Mouse (Mus musculus) forebrain, embryonic 14.5 days (tissue): ENCODE measurements around the gene Trim27. TPM values are rescaled to one million over a fixed set of nuclear protein-coding genes. Genes with fewer than 3 reads are reported as not detected.

ENCODE experiments used
- ATAC-seq: fragments of 200-750 bp; cut with Nextera tagmentation; 2 replicates; pipeline ENCODE4 v1.8.0; 2017; ENCODE audit warnings: mild to moderate bottlenecking, moderate library complexity
- DNase-seq: peaks from one replicate; pipeline ENCODE4 v3.0.0-alpha.2; 2015; ENCODE audit warnings: low spot score
- H3K27ac ChIP-seq: fragments of 300-500 bp; sonication (generic); 2 replicates; pipeline ENCODE4 v1.5.1; 2014; ENCODE audit warnings: low read depth, mild to moderate bottlenecking, control low read depth, low read length, moderate library complexity
- H3K27me3 ChIP-seq: fragments of 300-500 bp; sonication (generic); replicated peaks from 2 replicates; pipeline ENCODE4 v1.6.1; 2014; ENCODE audit warnings: low read length, control low read depth, mixed read lengths; ENCODE audit not compliant: control insufficient read depth, insufficient read depth
- H3K36me3 ChIP-seq: fragments of 300-500 bp; sonication (generic); 2 replicates; pipeline ENCODE4 v1.6.1; 2014; ENCODE audit warnings: low read length, control low read depth; ENCODE audit not compliant: control insufficient read depth, insufficient read depth
- H3K4me1 ChIP-seq: fragments of 300-500 bp; sonication (generic); 2 replicates; pipeline ENCODE4 v1.6.1; 2014; ENCODE audit warnings: antibody characterized with exemption, low read length, control low read depth; ENCODE audit not compliant: control insufficient read depth, insufficient read depth
- H3K4me2 ChIP-seq: fragments of 300-500 bp; sonication (generic); 2 replicates; pipeline ENCODE4 v1.6.1; 2014; ENCODE audit warnings: mild to moderate bottlenecking, control low read depth, low read length
- H3K4me3 ChIP-seq: fragments of 300-500 bp; sonication (generic); 2 replicates; pipeline ENCODE4 v1.5.1; 2014; ENCODE audit warnings: low read depth, low read length, control low read depth
- H3K9ac ChIP-seq: fragments of 300-500 bp; sonication (generic); 2 replicates; pipeline ENCODE4 v1.6.1; 2014; ENCODE audit warnings: mild to moderate bottlenecking, low read length, control low read depth, moderate library complexity
- H3K9me3 ChIP-seq: fragments of 300-500 bp; sonication (generic); replicated peaks from 2 replicates; pipeline ENCODE4 v1.6.1; 2016; ENCODE audit warnings: low read length, control low read depth, mixed read lengths; ENCODE audit not compliant: control insufficient read depth
- WGBS: fragments of 180-500 bp; shearing (Covaris S2); extraction: QIAGEN DNeasy Blood & Tissue Kit; methylation state at CpG from one replicate; pipeline ENCODE4 v1.1.7; 2014; 5-methylcytosine and 5-hydroxymethylcytosine counted together
- polyA plus RNA-seq: library from polyadenylated mRNA; unstranded; fragments of >200 nt; fragmentation: Nextera tagmentation; extraction: Ambion mirVana; gene quantifications from 2 replicates; pipeline ENCODE4 v1.2.1, GENCODE M21; 2014

The Trim27 gene
- polyA plus RNA-seq, 1 experiment from 2014 or later, result 82.3 TPM

DNA sequence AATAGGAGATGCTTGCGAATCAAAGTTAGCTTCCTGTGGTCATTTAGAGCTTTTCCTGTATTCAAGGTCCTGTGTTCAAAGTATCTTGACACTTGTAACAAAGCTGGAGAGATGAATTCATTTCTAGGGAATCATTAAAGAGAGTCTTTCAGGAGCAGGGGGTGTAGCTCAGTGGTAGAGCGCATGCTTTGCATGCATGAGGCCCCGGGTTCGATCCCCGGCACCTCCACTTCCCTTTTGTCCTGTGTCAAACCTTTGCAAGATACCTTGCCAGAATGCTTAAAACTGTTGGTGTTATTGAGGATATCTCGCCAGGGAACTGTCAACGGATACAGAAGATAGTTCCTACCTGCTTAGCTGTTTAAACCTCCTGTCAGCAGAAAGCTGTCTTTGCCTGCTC is 61.5 kb downstream of the Trim27 start:
- Histone ChIP-seq H3K4me1 (no peaks in the 10 kb centered on the region), H3K36me3 (no peaks in the 10 kb centered on the region), H3K27ac (no peak overlapping the region), H3K9ac (no peak overlapping the region), H3K27me3 (peaks cover 11% of the 10 kb centered on the region), H3K4me3 (no peak overlapping the region), H3K4me2 (no peak overlapping the region), H3K9me3 (no peaks in the 10 kb centered on the region)
- WGBS, result 5% methylated on average over 7 of the region's 7 CpGs
- peak; percentile 18 for DNase-seq
- ATAC-seq, result no peak

DNA sequence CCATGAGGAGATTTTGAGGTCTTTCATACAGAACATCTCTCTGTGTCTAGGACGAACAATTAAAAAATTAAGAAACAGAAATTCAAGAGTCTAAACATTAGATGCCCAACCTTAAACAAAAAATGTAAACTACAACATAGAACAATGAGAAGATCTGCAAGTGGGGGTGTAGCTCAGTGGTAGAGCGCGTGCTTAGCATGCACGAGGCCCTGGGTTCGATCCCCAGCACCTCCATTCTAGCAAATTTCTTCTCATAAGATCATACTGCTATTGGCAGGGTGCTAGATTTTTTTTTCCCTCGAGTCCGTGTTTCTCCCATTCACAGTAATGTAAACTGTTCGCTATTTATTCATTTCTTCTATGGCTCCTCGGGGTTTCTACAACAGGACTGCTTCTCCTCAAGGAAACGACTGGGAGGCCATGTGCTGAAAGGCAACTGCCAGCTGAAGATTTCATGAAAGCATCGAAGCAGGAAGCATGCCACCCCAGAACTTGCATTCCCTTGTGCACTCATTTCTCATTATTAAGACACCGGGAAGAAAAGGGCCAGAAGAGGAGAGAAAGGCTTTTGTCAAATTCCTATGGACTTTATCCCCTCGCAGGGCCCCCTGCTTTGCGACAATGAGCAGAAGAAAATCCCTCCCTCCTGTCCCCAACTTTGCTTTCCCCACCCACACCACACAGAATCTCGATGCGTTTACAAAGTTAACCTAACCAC is 63.3 kb downstream of the Trim27 start:
- no peaks in the 10 kb centered on the region for H3K4me1 ChIP-seq
- ATAC-seq, result no peak
- no peaks in the 10 kb centered on the region for H3K36me3 ChIP-seq
- WGBS, result 5% methylated on average over 16 of the region's 16 CpGs
- H3K27me3 ChIP-seq, result peaks cover 11% of the 10 kb centered on the region
- DNase-seq, result no peak
- no peak overlapping the region for H3K9ac ChIP-seq
- peak overlapping the region; percentile 4; the same call in 1 of the 2 replicates for H3K4me2 ChIP-seq
- no peaks in the 10 kb centered on the region for H3K9me3 ChIP-seq
- no peak overlapping the region for H3K27ac ChIP-seq
- no peak overlapping the region for H3K4me3 ChIP-seq

DNA sequence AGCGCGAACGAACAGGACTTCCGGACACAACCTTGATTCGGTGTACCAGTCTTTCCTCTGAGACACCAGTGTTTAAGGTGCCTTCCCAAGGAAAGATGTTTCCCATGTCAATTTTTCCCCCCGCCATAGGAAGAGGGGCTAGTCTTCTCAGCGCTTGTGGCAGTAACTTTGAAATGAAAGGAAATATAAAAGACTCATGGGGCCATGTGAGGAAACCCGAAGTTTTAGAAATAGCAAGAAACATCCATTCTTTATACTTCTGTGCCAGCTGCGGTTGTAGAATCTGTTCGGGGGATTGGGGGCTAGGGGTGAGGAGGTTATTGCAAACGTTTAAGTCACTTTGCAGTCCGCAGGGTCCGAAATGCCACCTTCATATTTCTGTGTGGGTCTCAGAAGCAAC is 64.0 kb downstream of the Trim27 start:
- ATAC-seq, result no peak
- H3K4me2 ChIP-seq, result peak overlapping the region; percentile 4; the same call in 1 of the 2 replicates
- H3K36me3 ChIP-seq, result no peaks in the 10 kb centered on the region
- no peaks in the 10 kb centered on the region for H3K4me1 ChIP-seq
- H3K4me3 ChIP-seq, result no peak overlapping the region
- H3K27ac ChIP-seq, result no peak overlapping the region
- no peaks in the 10 kb centered on the region for H3K9me3 ChIP-seq
- DNase-seq, result no peak
- no peak overlapping the region for H3K9ac ChIP-seq
- H3K27me3 ChIP-seq, result peaks cover 11% of the 10 kb centered on the region
- WGBS, result 16% methylated on average over 13 of the region's 13 CpGs

DNA sequence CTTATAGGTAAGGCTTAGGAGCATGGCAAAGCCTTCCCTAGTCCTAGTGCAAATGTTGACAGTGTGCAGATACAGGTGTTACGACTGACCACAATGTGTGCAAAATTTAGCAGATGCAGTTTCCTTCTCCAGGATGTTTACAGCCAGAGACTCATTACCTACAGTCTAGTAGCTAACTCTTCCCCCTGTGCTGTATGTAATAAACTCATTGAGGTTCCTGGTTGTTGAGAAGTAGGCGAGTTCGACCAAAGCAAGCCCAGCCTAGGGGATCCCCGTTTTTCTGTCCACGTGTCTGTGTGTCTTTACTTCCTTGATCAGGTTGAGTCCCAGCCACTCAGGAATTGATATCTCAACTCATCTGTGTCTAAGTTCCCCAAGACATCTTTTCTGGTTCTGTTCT is 64.8 kb downstream of the Trim27 start:
- Histone ChIP-seq H3K4me1 (no peaks in the 10 kb centered on the region), H3K9ac (no peak overlapping the region), H3K4me2 (no peak overlapping the region), H3K27ac (no peak overlapping the region), H3K9me3 (no peaks in the 10 kb centered on the region), H3K36me3 (no peaks in the 10 kb centered on the region), H3K4me3 (no peak overlapping the region), H3K27me3 (peaks cover 11% of the 10 kb centered on the region)
- ATAC-seq (no peak), DNase-seq (no peak)
- 86% methylated on average over 5 of the region's 5 CpGs for WGBS

Other genes starting within 250 kb of the Trim27 start
- gene Olfr1370, start 104.5 kb upstream of the Trim27 start, polyA plus RNA-seq, result not detected in 2 replicates
- gene Olfr1369-ps1, start 68.0 kb upstream of the Trim27 start, polyA plus RNA-seq, result not detected in 2 replicates
- gene Olfr263, start 49.8 kb upstream of the Trim27 start, polyA plus RNA-seq, result not detected in 2 replicates
- gene Olfr1368, start 33.6 kb upstream of the Trim27 start, polyA plus RNA-seq, result not detected in 2 replicates
- gene Gpx5, start 113.3 kb downstream of the Trim27 start, polyA plus RNA-seq, result not detected in 2 replicates
- not detected in 2 replicates for gene Gpx6, start 132.7 kb downstream of the Trim27 start, polyA plus RNA-seq
- gene Olfr1367, start 167.5 kb downstream of the Trim27 start, polyA plus RNA-seq, result not detected in 2 replicates
- 14.7 and 15.0 TPM in 2 replicates for gene Zscan12, start 183.4 kb downstream of the Trim27 start, polyA plus RNA-seq
- 78.3 and 80.5 TPM in 2 replicates for gene Zkscan3, start 223.3 kb downstream of the Trim27 start, polyA plus RNA-seq